Mouse (Mus musculus) erythroid progenitor cell, adult 5-6 weeks (primary cell): ENCODE measurements around the gene Tnfsf4. TPM values are rescaled to one million over a fixed set of nuclear protein-coding genes. Genes with fewer than 3 reads are reported as not detected.

Experiments used
- ATAC-seq: replicated peaks from 2 replicates; pipeline ENCODE4 v1.8.0; 2016; ENCODE audit warnings: moderate number of reproducible peaks, mild to moderate bottlenecking, moderate TSS enrichment, inconsistent platforms; ENCODE audit not compliant: poor library complexity, low FRiP score, severe bottlenecking
- total RNA-seq, 2 experiments: library from RNA; stranded (forward) in 1 of 2; stranded (reverse) in 1 of 2; fragments of 150-400 nt in 1 of 2; fragments of 186-747, 209-891 nt in 1 of 2; gene quantifications; 2 replicates each; pipeline versions ENCODE4 v1.2.3 to v1.2.4; 2015 to 2017; ENCODE audit warnings: low replicate concordance in 2 of 2

Gene Tnfsf4
- total RNA-seq (2015; ENCODE audit: low replicate concordance) (5.9 TPM in 1 of 2 replicates, not detected in the other), total RNA-seq (2017; ENCODE audit: low replicate concordance) (not detected in 2 replicates)

DNA sequence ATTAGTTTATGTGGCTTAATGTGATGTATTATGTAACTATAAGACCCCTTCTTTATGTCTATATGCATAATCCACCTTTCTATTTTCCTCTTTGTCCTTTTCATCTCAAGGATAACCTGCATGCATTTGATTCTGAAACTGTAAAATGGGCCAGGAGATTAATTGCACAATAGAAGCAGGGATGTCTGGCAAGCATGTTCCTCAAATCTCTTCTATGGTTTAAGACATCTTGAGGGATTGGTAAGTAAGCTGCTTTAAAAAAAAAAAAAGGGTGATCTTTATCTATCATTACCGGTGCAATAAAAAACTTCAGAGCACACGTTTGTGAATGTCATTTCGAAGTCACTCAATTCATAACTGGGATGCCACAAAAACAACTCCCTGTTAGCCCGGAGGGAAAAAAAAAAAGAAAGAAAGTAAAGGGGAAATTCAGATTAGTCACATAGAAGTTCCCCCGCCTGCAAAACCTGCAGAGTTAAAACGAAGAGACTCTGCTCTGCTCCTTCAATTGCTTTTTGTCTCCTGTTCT is at the start of gene Tnfsf4:
TSS of gene Tnfsf4 (plus strand) at position 479 of the 529 bp plus-strand sequence.
- ATAC-seq = no peak

DNA sequence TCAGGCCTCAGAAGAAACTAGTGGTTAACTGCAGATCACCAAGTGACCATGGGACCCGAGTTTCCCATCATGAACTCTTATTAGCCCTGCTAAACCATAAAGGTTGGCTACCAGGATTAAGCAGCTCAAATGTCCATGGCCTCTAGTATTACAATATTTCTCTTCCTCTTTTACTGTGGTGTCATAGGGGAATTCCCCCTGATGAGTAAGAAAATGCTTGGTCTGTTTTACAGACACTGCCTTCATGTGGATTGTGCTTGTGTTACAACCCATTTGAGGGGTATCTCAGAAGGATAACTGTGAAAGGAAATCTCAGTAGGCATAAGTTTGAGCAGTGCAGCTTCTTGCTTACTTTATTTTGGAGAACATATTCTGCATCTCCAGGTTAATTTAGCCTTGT is 44.2 kb upstream of the Tnfsf4 start:
- ATAC-seq = no peak

- ATAC-seq = no peak
Measured at GRCm38 (mm10) chr1:161365006-161365405, 30.2 kb upstream of the Tnfsf4 start.

- no peak for ATAC-seq
Measured at GRCm38 (mm10) chr1:161371919-161372318, 23.3 kb upstream of the Tnfsf4 start.

- no peak for ATAC-seq
Measured at GRCm38 (mm10) chr1:161375866-161376265, 19.3 kb upstream of the Tnfsf4 start.

DNA sequence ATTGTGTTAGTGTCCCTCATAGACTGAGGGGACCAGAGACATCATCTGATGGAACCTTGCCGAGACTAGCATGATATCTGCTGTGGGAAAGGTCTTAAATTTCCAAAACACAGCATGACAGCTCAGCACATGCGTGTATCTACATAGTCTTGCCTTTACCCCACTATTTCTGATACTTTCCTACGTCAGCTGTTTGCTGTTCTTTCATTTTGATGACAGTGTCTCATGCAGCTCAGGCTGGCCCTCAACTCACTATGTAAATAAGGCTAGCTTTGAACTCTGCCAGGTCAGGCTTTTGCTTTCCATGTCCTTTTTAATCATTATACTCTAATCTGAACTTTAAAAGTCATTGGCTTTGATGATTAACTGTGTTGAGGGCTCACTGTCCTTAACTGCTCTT is 16.6 kb upstream of the Tnfsf4 start:
- ATAC-seq = no peak

- ATAC-seq = no peak
Measured at GRCm38 (mm10) chr1:161379685-161380424, 15.4 kb upstream of the Tnfsf4 start.

- no peak for ATAC-seq
Measured at GRCm38 (mm10) chr1:161380425-161380780, 14.8 kb upstream of the Tnfsf4 start.

DNA sequence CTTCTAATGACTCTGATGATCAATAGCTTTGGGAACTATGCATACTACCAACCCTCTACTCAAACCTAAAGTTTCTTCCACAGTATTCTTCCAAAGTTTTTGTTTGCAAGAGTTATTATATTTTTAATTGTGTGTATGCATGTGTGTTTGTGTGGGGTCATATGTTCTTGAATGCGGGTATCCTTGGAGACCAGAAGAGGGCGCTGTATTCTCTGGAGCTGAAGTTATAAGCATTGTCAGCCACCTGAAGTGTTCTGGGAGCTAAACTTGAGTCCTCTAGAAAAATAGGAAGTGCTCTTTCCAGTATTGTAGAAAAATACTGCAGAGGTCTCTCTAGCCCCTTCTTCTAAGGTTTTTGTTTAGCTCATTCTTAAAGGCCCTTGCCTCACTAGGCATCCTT is 5.1 kb upstream of the Tnfsf4 start:
- ATAC-seq = no peak

DNA sequence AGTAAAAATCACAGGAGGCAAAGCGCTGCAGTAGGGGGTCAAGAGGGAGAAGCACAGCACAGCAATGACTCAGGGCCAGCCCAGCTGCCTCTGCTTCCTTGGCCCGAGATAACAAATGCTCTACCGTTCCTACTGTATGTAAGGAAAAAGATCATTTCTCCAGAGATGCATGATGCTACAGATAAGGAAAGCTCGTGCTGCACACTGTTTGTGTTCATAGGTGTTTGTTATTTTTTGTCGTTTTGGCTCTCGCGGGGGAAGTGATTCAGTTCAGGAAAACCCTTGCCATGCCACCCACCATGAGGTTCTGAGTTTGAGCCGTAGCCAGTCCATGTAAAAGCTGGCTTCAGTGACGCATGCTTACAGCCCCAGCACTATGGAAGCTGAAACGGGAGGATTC is 2.3 kb upstream of the Tnfsf4 start:
- ATAC-seq = no peak

DNA sequence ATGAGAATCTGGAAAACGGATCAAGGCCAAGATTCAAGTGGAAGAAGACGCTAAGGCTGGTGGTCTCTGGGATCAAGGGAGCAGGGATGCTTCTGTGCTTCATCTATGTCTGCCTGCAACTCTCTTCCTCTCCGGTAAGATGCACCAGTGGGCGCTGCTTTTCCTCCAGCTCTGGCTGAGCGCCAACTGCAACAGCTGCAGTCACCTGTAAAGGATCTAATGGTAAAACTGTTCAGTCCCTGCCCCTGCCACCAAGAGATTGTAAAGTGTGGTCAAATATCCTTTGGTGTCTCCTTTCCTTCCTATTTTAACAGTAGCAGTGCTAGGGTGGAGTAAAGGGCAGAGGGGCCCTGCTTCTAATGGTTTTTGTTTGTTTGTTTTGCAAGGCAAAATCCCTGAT is 401 bp downstream of the Tnfsf4 start:
- no peak for ATAC-seq

GRCm38 (mm10) chr1:161396351-161396750 is 1.1 kb downstream of the Tnfsf4 start:
- no peak for ATAC-seq

- no peak for ATAC-seq
Measured at GRCm38 (mm10) chr1:161400126-161400525, 4.9 kb downstream of the Tnfsf4 start.

DNA sequence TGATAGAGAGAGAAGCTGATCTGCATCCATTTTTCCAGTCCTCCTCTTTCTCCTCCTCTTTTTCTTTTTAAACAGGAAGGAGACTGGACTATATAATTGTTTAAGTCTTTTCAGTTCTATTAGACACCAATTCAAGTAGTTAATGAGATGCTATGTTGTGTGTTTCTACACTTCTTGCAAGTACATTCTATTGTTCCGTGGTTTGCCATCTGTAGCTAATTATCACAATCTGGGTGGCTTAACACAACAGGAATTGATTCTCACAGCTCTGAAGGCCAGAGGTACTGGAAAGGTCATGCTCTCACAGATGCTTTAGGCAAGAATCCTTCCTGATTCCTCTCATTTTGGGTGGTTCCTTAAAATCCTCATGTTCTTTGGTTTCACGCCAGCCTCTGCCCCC is 7.9 kb downstream of the Tnfsf4 start:
- no peak for ATAC-seq

DNA sequence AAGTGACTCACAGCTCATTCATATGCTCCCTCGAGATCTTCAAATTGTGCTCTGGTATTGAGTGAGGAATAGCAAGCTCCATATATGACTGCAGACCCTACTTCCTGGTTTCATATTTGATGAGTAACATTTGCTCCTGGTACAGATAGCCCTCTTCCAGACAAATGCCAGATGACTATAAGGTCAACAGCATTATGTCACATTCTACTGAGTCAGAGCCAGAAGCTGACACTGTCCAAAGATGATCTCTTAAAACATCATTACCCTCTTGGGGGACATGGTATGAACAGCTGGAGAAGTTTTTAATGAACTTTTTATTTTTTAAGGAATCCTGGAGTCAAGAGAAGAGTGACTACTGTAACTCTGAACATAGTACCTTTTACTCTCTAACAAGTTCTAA is 11.3 kb downstream of the Tnfsf4 start:
- ATAC-seq = no peak

- no peak for ATAC-seq
Measured at GRCm38 (mm10) chr1:161419926-161420325, 24.7 kb downstream of the Tnfsf4 start.

DNA sequence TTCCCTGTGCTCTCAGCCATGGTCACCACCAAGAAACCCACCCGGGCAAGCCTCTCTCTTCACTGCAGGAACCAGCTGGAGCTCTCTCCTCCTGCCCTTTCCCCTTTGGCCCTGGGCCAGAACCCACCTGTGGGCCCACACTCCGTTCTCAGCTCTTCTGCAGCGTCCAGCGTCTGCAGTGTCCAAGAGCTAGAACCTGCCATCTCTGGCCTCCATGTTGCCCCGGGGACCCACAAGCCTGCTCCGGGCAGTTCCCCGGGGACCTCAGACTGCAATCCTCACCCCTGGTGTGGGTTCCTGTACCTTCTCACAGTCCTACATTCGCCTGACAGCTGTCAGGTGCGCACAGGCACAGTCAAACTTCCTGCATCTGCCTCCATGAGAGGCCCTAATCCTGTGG is 25.4 kb downstream of the Tnfsf4 start:
- ATAC-seq = no peak

DNA sequence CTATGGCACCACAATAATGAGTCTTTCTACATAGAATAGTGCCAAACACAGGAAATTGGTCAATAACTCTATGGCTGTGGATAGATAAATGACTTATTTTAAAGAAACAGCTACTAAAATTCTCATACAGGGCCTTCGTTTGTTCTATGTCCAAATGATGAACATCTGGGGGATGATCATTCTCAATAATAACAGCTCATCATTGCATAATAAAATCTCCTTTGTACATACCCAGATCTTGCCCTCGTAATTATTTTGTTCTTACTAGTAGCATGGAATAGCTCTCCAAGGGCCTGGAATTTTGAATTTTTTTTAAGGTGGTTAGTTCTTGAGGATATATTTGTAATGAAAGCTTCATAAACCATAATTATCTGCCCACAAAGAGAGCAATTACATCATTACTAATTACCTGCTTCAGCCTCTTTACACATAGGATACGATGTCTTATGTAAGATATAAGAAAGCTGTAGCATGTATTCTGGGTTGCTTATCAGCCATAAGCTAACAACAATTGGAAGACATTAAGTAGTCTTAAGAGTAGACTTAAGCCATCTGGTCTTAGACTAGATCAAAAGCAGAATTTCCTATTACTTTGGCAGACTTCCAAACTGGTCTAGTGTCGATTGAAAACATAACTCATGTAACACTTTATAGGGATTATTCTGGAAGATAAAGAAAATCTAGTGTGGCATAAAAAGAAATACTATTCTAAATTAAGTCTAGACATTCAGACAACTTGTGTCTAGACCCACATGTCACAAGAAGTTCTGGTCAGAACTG is 31.3 kb downstream of the Tnfsf4 start:
- no peak for ATAC-seq

GRCm38 (mm10) chr1:161427057-161427311 is 31.8 kb downstream of the Tnfsf4 start:
- no peak for ATAC-seq

GRCm38 (mm10) chr1:161435781-161436180 is 40.6 kb downstream of the Tnfsf4 start:
- ATAC-seq = no peak

GRCm38 (mm10) chr1:161436503-161436902 is 41.3 kb downstream of the Tnfsf4 start:
- no peak for ATAC-seq
